Mouse (Mus musculus) neural tube, embryonic 14.5 days (tissue): ENCODE data around the gene Ccdc22. TPM values are rescaled to one million over a fixed set of nuclear protein-coding genes. Genes with fewer than 3 reads are reported as not detected.

Experiments used
- ATAC-seq: fragments of 200-750 bp; cut with Nextera tagmentation; 2 replicates; pipeline ENCODE4 v1.8.0; 2017; ENCODE audit warnings: low read depth, mild to moderate bottlenecking, moderate TSS enrichment, moderate library complexity
- H3K27ac ChIP-seq: fragments of 300-500 bp; sonication (generic); 2 replicates; pipeline ENCODE4 v1.5.1; 2014; ENCODE audit warnings: low read depth, mild to moderate bottlenecking, control low read depth, low read length, moderate library complexity, mixed read lengths
- H3K27me3 ChIP-seq: fragments of 300-500 bp; sonication (generic); 2 replicates; pipeline ENCODE4 v1.6.1; 2014; ENCODE audit warnings: low read length; ENCODE audit not compliant: control insufficient read depth, insufficient read depth
- H3K36me3 ChIP-seq: fragments of 300-500 bp; sonication (generic); 2 replicates; pipeline ENCODE4 v1.6.1; 2014; ENCODE audit warnings: low read length, mixed read lengths; ENCODE audit not compliant: control insufficient read depth, insufficient read depth
- H3K4me1 ChIP-seq: fragments of 300-500 bp; sonication (generic); 2 replicates; pipeline ENCODE4 v1.6.1; 2014; ENCODE audit warnings: low read length; ENCODE audit not compliant: control insufficient read depth, insufficient read depth
- H3K4me2 ChIP-seq: fragments of 300-500 bp; sonication (generic); 2 replicates; pipeline ENCODE4 v1.6.1; 2014; ENCODE audit warnings: mild to moderate bottlenecking, low read depth, low read length, control low read depth
- H3K4me3 ChIP-seq: fragments of 300-500 bp; sonication (generic); 2 replicates; pipeline ENCODE4 v1.5.1; 2014; ENCODE audit warnings: low read depth, low read length, control low read depth, mixed read lengths
- H3K9ac ChIP-seq: fragments of 300-500 bp; sonication (generic); replicated peaks from 2 replicates; pipeline ENCODE4 v1.6.1; 2014; ENCODE audit warnings: low read depth, mild to moderate bottlenecking, control low read depth, low read length, mixed read lengths
- H3K9me3 ChIP-seq: fragments of 300-500 bp; sonication (generic); 2 replicates; pipeline ENCODE4 v1.6.1; 2016; ENCODE audit warnings: low read length; ENCODE audit not compliant: control insufficient read depth
- WGBS: fragments of 180-500 bp; shearing (Covaris S2); extraction: QIAGEN DNeasy Blood & Tissue Kit; methylation state at CpG from one replicate; pipeline ENCODE4 v1.1.7; 2014; 5-methylcytosine and 5-hydroxymethylcytosine counted together
- polyA plus RNA-seq: library from polyadenylated mRNA; unstranded; fragments of >200 nt; fragmentation: Nextera tagmentation; extraction: Ambion mirVana; gene quantifications from 2 replicates; pipeline ENCODE4 v1.2.1, GENCODE M21; 2014

Gene Ccdc22
- polyA plus RNA-seq, 1 experiment from 2014 or later: 27.0 TPM

GRCm38 (mm10) chrX:7617889-7618551, 12.7 kb upstream of the Ccdc22 start:
- Histone ChIP-seq H3K27me3 (no peaks in the 10 kb centered on the region), H3K9ac (no peak overlapping the region), H3K36me3 (no peaks in the 10 kb centered on the region), H3K4me3 (no peak overlapping the region), H3K4me1 (no peaks in the 10 kb centered on the region), H3K27ac (no peak overlapping the region), H3K4me2 (no peak overlapping the region), H3K9me3 (no peaks in the 10 kb centered on the region)
- ATAC-seq: no peak
- 80% methylated on average over 12 of the region's 12 CpGs for WGBS

GRCm38 (mm10) chrX:7610536-7611258, 5.4 kb upstream of the Ccdc22 start:
- Histone ChIP-seq H3K4me3 (peak overlapping the region; percentile 34), H3K27me3 (no peaks in the 10 kb centered on the region), H3K9me3 (no peaks in the 10 kb centered on the region), H3K27ac (no peak overlapping the region), H3K4me1 (no peaks in the 10 kb centered on the region), H3K36me3 (no peaks in the 10 kb centered on the region), H3K4me2 (peak overlapping the region; percentile 55), H3K9ac (peak overlapping the region; percentile 48; the same call in 1 of the 2 replicates)
- 26% methylated on average over 26 of the region's 26 CpGs for WGBS
- ATAC-seq: peak; percentile 73

GRCm38 (mm10) chrX:7610035-7610434, 4.7 kb upstream of the Ccdc22 start:
- no peak overlapping the region for H3K27ac ChIP-seq
- H3K4me1 ChIP-seq: no peaks in the 10 kb centered on the region
- 21% methylated on average over 21 of the region's 21 CpGs for WGBS
- H3K9ac ChIP-seq: peak overlapping the region; percentile 48; the same call in 1 of the 2 replicates
- no peaks in the 10 kb centered on the region for H3K9me3 ChIP-seq
- ATAC-seq: peak; percentile 18; the same call in 1 of the 2 replicates
- no peaks in the 10 kb centered on the region for H3K36me3 ChIP-seq
- no peaks in the 10 kb centered on the region for H3K27me3 ChIP-seq
- H3K4me2 ChIP-seq: peak overlapping the region; percentile 55
- H3K4me3 ChIP-seq: peak overlapping the region; percentile 34

- H3K9me3 ChIP-seq: no peaks in the 10 kb centered on the region
- H3K9ac ChIP-seq: no peak within 1 kb of the TSS
- H3K4me3 ChIP-seq: no peak within 1 kb of the TSS
- H3K4me1 ChIP-seq: peaks cover 3% of the 10 kb centered on the region; the same call in 1 of the 2 replicates
- ATAC-seq: no peak
- H3K27ac ChIP-seq: no peak within 1 kb of the TSS
- 74% methylated on average over 6 of the region's 6 CpGs for WGBS
- no peak within 1 kb of the TSS for H3K4me2 ChIP-seq
- no peaks in the 10 kb centered on the region for H3K36me3 ChIP-seq
- no peaks in the 10 kb centered on the region for H3K27me3 ChIP-seq
These were observed 1.5 kb upstream of the Ccdc22 start, which contains the start of gene Cacna1f for GRCm38 (mm10) chrX:7606783-7607182. Gene Cacna1f (plus strand): TSS chrX:7607083.

- H3K4me3 ChIP-seq: no peak overlapping the region
- WGBS: 46% methylated on average over 8 of the region's 8 CpGs
- H3K27ac ChIP-seq: no peak overlapping the region
These were observed 241 bp upstream of the Ccdc22 start for GRCm38 (mm10) chrX:7605575-7605941.

DNA sequence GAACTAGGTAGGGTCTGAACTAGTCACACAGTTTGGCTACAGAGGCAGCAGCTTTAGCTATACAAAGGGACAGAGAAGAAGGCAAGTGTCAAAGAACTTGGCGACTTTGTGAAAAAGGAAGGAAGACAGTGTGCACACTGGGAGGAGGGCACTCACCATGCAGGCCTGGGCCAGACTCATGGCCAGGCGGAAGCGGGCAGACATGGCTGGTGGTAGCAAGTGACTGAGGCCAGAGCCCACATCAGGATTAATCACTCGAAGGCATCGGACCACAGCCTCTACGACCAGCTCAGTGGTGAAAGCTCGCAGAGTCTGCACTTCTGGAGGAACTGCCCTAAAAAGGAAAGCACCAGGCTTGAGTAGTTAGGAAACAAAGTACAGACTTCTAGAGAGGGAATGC, 1.3 kb downstream of the Ccdc22 start:
- Histone ChIP-seq H3K27ac (no peak overlapping the region), H3K4me2 (no peak overlapping the region), H3K27me3 (no peaks in the 10 kb centered on the region), H3K4me1 (peaks cover 3% of the 10 kb centered on the region; the same call in 1 of the 2 replicates), H3K4me3 (no peak overlapping the region), H3K36me3 (no peaks in the 10 kb centered on the region), H3K9ac (no peak overlapping the region), H3K9me3 (no peaks in the 10 kb centered on the region)
- ATAC-seq: no peak
- 95% methylated on average over 7 of the region's 7 CpGs for WGBS

More at GRCm38 (mm10) chrX:7605575-7605941, 241 bp upstream of the Ccdc22 start:
- peak; percentile 35; the same call in 1 of the 2 replicates for ATAC-seq
- no peak overlapping the region for H3K4me2 ChIP-seq
- H3K27me3 ChIP-seq: no peaks in the 10 kb centered on the region
- H3K9me3 ChIP-seq: no peaks in the 10 kb centered on the region
- H3K4me1 ChIP-seq: peaks cover 3% of the 10 kb centered on the region; the same call in 1 of the 2 replicates
- no peaks in the 10 kb centered on the region for H3K36me3 ChIP-seq
- H3K9ac ChIP-seq: no peak overlapping the region

DNA sequence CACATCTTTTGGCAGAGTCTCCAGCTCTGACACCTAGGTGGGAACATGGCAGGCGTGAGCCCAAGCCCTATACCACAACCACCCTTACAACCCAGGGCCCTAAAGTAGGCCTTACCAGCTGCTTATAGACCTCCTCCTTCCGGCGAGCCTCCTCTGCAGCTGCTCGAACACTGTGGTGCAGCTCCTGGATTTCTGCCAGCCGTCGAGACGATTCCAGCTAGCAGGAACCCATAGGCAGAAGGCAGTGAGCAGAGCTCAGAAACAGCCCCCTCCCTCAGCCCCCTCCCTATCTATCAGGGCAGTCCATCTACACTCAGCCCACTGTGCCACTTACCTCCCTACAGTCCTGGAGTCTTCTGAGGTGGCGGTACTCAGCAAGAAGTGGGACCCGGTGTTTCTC, 9.9 kb downstream of the Ccdc22 start:
- H3K27ac ChIP-seq: no peak overlapping the region
- H3K9ac ChIP-seq: no peak overlapping the region
- WGBS: 91% methylated on average over 9 of the region's 9 CpGs
- H3K4me1 ChIP-seq: no peaks in the 10 kb centered on the region
- ATAC-seq: no peak
- H3K27me3 ChIP-seq: no peaks in the 10 kb centered on the region
- H3K9me3 ChIP-seq: no peaks in the 10 kb centered on the region
- no peak overlapping the region for H3K4me2 ChIP-seq
- H3K4me3 ChIP-seq: no peak overlapping the region
- no peaks in the 10 kb centered on the region for H3K36me3 ChIP-seq

DNA sequence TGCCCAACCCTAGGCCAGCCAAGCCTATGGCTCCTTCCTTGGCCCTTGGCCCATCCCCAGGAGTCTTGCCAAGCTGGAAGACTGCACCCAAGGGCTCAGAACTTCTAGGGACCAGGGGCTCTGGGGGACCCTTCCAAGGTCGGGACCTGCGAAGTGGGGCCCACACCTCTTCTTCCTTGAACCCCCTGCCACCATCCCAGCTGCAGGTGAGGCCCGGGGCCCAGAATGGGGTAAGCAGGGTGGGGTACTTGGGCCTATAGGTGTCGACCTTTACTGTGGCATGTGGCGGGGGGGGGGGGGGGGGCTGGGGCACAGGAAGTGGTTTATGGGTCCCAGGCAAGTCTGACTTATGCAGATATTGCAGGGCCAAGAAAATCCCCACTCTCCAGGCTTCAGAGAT, 19.0 kb downstream of the Ccdc22 start:
- no peaks in the 10 kb centered on the region for H3K36me3 ChIP-seq
- no peak overlapping the region for H3K4me3 ChIP-seq
- 82% methylated on average over 4 of the region's 5 CpGs for WGBS
- no peaks in the 10 kb centered on the region for H3K27me3 ChIP-seq
- H3K9me3 ChIP-seq: no peaks in the 10 kb centered on the region
- no peak overlapping the region for H3K4me2 ChIP-seq
- no peak overlapping the region for H3K9ac ChIP-seq
- no peak for ATAC-seq
- no peak overlapping the region for H3K27ac ChIP-seq
- no peaks in the 10 kb centered on the region for H3K4me1 ChIP-seq

- Histone ChIP-seq H3K27me3 (no peaks in the 10 kb centered on the region), H3K4me3 (no peak overlapping the region), H3K27ac (no peak overlapping the region), H3K4me2 (no peak overlapping the region), H3K36me3 (no peaks in the 10 kb centered on the region), H3K4me1 (no peaks in the 10 kb centered on the region), H3K9me3 (no peaks in the 10 kb centered on the region), H3K9ac (no peak overlapping the region)
- no peak for ATAC-seq
- WGBS: 97% methylated on average over 11 of the region's 11 CpGs
These were observed 21.4 kb downstream of the Ccdc22 start for GRCm38 (mm10) chrX:7583881-7584280.
